Mouse (Mus musculus) activated CD4-positive, CD25-positive, alpha-beta regulatory T cell, adult 4 months (primary cell): ENCODE data around the gene Cela3a. TPM values are rescaled to one million over a fixed set of nuclear protein-coding genes. Genes with fewer than 3 reads are reported as not detected.
A peak's percentile ranks its signal among the peaks of the same experiment; 100 is the strongest.
"Not testable (repeated sequence)": the region's sequence is repeated elsewhere in the genome, so short reads cannot be mapped to it uniquely, and the experiment has no call there.

Source experiments
- ATAC-seq: one replicate; pipeline ENCODE4 v1.8.0; 2017
- polyA plus RNA-seq, 2 experiments: library from polyadenylated mRNA; unstranded; fragments of 100-300 nt; shearing (Covaris generic); gene quantifications; one replicate each; pipeline ENCODE4 v1.2.1; 2017

The Cela3a gene
- polyA plus RNA-seq, 2 experiments from 2014 or later: not detected

- ATAC-seq: no peak
Measured at GRCm38 (mm10) chr4:137414936-137415335, 5.3 kb upstream of the Cela3a start.

GRCm38 (mm10) chr4:137412185-137412709 lies 2.7 kb upstream of the Cela3a start:
- not testable (repeated sequence) for ATAC-seq

GRCm38 (mm10) chr4:137405571-137405970 lies 4.0 kb downstream of the Cela3a start:
- no peak for ATAC-seq

GRCm38 (mm10) chr4:137396641-137397525 lies 12.7 kb downstream of the Cela3a start:
- ATAC-seq: no peak

- no peak for ATAC-seq
Measured at GRCm38 (mm10) chr4:137393378-137394135, 16.0 kb downstream of the Cela3a start.

- ATAC-seq: no peak
Measured at GRCm38 (mm10) chr4:137392874-137393273, 16.7 kb downstream of the Cela3a start.

GRCm38 (mm10) chr4:137391287-137391686 lies 18.3 kb downstream of the Cela3a start:
- no peak for ATAC-seq

- ATAC-seq: no peak
Measured at GRCm38 (mm10) chr4:137390196-137390595, 19.4 kb downstream of the Cela3a start.

- no peak for ATAC-seq
Measured at GRCm38 (mm10) chr4:137388983-137389382, 20.6 kb downstream of the Cela3a start.

GRCm38 (mm10) chr4:137388059-137388794 lies 21.4 kb downstream of the Cela3a start:
- ATAC-seq: peak; percentile 90

- peak; percentile 12 for ATAC-seq
Measured at GRCm38 (mm10) chr4:137387482-137388058, 22.0 kb downstream of the Cela3a start.

- no peak for ATAC-seq
Measured at GRCm38 (mm10) chr4:137380702-137381605, 28.6 kb downstream of the Cela3a start.

- no peak for ATAC-seq
Measured at GRCm38 (mm10) chr4:137379713-137380255, 29.8 kb downstream of the Cela3a start.

GRCm38 (mm10) chr4:137379085-137379484 lies 30.5 kb downstream of the Cela3a start:
- ATAC-seq: no peak

- ATAC-seq: no peak
Measured at GRCm38 (mm10) chr4:137377526-137378304, 31.9 kb downstream of the Cela3a start.

- no peak for ATAC-seq
Measured at GRCm38 (mm10) chr4:137376778-137377177, 32.8 kb downstream of the Cela3a start.

GRCm38 (mm10) chr4:137375314-137376278 lies 34.0 kb downstream of the Cela3a start:
- ATAC-seq: no peak

- ATAC-seq: no peak
Measured at GRCm38 (mm10) chr4:137373711-137374110, 35.9 kb downstream of the Cela3a start.
